Mouse (Mus musculus): ENCODE results near the gene Ndrg4.

- TF ChIP-seq CTCF (IDR thresholded peaks at IDR 0.05; ENCODE audit: low read depth) (no peak), EP300 (IDR thresholded peaks at IDR 0.05; ENCODE audit: low read depth) (no peak)
Measured at GRCm38 (mm10) chr8:95656316-95657002, 20.3 kb upstream of the Ndrg4 start.

Measured in liver, postnatal 0 days (tissue).